Mouse (Mus musculus) bone marrow macrophage, adult 2 months (primary cell): ENCODE measurements at regions not wholly inside any gene's neighbourhood (a gene's known extent, or its start where the extent isn't known, plus 50 kb on each side); places are given as distances from the start of the nearest gene placed in this dataset.
"Not testable (repeated sequence)": the region's sequence is repeated elsewhere in the genome, so short reads cannot be mapped to it uniquely, and the experiment has no call there.

Experiments
- CTCF ChIP-seq: IDR thresholded peaks from 2 replicates; pipeline ENCODE4 v1.5.1; 2012; ENCODE audit warnings: low read depth, mild to moderate bottlenecking, low read length, moderate library complexity
- POLR2A ChIP-seq: IDR thresholded peaks from 2 replicates; pipeline ENCODE4 v1.6.1; 2012; ENCODE audit warnings: mild to moderate bottlenecking, low read depth, low read length, borderline replicate concordance

DNA sequence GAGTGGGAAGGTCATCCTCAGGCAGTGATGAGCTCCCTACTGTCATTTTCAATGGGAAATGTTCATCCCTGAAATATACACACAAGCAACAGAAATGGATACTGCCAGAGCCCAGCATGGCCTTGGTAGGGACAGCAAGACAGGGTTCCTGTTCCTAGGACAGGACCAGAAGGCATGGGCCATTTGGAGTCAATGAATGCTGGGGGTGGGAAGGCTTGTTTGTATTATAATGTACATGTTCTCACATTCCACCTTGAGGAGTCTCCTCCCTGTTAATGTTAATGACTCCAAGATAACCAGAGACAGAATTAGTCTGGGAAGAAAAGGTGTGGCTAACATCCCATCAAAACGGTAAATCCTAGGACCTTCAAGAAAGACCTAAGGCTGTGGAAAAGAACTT, 193.5 kb upstream of the Cts3 start:
- not testable (repeated sequence) for TF ChIP-seq CTCF, POLR2A
